17 mouse cellular contexts compared by ENCODE assay signal in the genomic region with DNA sequence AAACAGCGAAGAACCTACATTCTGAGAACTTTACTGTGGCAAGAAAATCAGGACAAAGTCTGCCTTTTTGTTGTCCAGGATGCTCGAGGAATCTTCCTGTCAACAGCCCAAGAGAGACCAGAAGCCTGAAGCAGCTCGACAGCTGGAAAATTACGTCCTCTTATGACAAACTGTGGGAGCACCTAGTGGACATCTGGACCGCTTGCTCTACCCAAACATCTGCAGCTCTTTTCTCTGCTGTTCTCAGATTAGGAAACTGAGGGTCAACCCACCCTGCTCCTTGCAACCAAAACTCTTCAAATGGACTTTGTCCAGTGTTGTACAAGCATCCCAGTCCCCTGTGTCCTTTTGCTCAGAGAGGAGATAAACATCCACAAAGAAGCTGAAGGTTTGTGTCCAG. TPM values are rescaled to one million over a fixed set of nuclear protein-coding genes. Genes with fewer than 3 reads are reported as not detected.
DNase-seq lines count a peak whose midpoint lies in the region; ATAC-seq lines count a peak whose summit lies in the region.
"Had no signal": no experiment of that assay in that cellular context is flagged by ENCODE, and none has a peak within 500 bp of the region (broad histone marks: within the 10 kb centered on the region; RNA-seq: fewer than 3 reads in every experiment).

No protein-coding gene starts in this region.

- H3K36me3 ChIP-seq in intestine, embryonic 16.5 days (ENCODE audit: control insufficient read depth, insufficient read depth, low read length) = no peaks in the 10 kb centered on the region
- H3K36me3 ChIP-seq: embryonic facial prominence, embryonic 13.5 days; limb, embryonic 15.5 days; lung, embryonic 15.5 days; midbrain, embryonic 12.5 days; stomach, embryonic 15.5 days had no signal

- H3K9me3 ChIP-seq in intestine, embryonic 16.5 days (ENCODE audit: control insufficient read depth, low read length) = no peaks in the 10 kb centered on the region
- H3K9me3 ChIP-seq: embryonic facial prominence, embryonic 13.5 days; limb, embryonic 15.5 days; lung, embryonic 15.5 days; midbrain, embryonic 12.5 days; stomach, embryonic 15.5 days had no signal

- DNase-seq in kidney, postnatal 14 days = peak; percentile 36
- no peak for DNase-seq in kidney, postnatal 25 days
- peak; percentile 12 for DNase-seq in embryo, embryonic 11 days
- peak; percentile 4 for DNase-seq in gastrocnemius, postnatal 14 days
- DNase-seq in layer of hippocampus, adult 11-12 months (ENCODE audit: low spot score) = no peak
- no peak for DNase-seq in retina, embryonic 14.5 days (ENCODE audit: low spot score)
- DNase-seq: adrenal gland, postnatal 10 days; cerebellum, adult 9-11 months had no signal

- no peak overlapping the region for H3K4me3 ChIP-seq in intestine, embryonic 16.5 days (ENCODE audit: low read length)
- H3K4me3 ChIP-seq: embryonic facial prominence, embryonic 13.5 days; limb, embryonic 15.5 days; lung, embryonic 15.5 days; midbrain, embryonic 12.5 days; myocyte; stomach, embryonic 15.5 days had no signal

- no peaks in the 10 kb centered on the region for H3K27me3 ChIP-seq in intestine, embryonic 16.5 days (replicated peaks; ENCODE audit: control insufficient read depth, insufficient read depth, low read length)
- H3K27me3 ChIP-seq: embryonic facial prominence, embryonic 13.5 days; limb, embryonic 15.5 days; lung, embryonic 15.5 days; midbrain, embryonic 12.5 days; stomach, embryonic 15.5 days had no signal

- H3K27ac ChIP-seq in intestine, embryonic 16.5 days (ENCODE audit: low read length) = 0 out of 2 replicates have a peak overlapping the region, but pooled peaks have one; percentile 16
- H3K27ac ChIP-seq: embryonic facial prominence, embryonic 13.5 days; limb, embryonic 15.5 days; lung, embryonic 15.5 days; midbrain, embryonic 12.5 days; stomach, embryonic 15.5 days had no signal

- 0 out of 2 replicates have a peak, but pooled peaks have one; percentile 23 for ATAC-seq in intestine, embryonic 16.5 days
- ATAC-seq: inflammation-experienced regulatory T-cells, adult 6 months had no signal

- intact Hi-C loops in gastrocnemius, postnatal 14 days (cut with DNase I; ENCODE audit: low total_unique reads) = no loop called here

- H3K4me1 ChIP-seq in intestine, embryonic 16.5 days (ENCODE audit: control insufficient read depth, insufficient read depth, low read length) = no peaks in the 10 kb centered on the region
- H3K4me1 ChIP-seq: midbrain, embryonic 12.5 days had no signal

- no peak overlapping the region for H3K9ac ChIP-seq in intestine, embryonic 16.5 days (ENCODE audit: low read depth, low read length)
- H3K9ac ChIP-seq: embryonic facial prominence, embryonic 13.5 days; limb, embryonic 15.5 days; lung, embryonic 15.5 days; midbrain, embryonic 12.5 days; stomach, embryonic 15.5 days had no signal

- 47% methylated on average over 5 of the region's 5 CpGs for WGBS in intestine, embryonic 16.5 days

- H3K4me2 ChIP-seq in intestine, embryonic 16.5 days (ENCODE audit: low read depth, low read length) = no peak overlapping the region
- H3K4me2 ChIP-seq: embryonic facial prominence, embryonic 13.5 days; limb, embryonic 15.5 days; lung, embryonic 15.5 days; midbrain, embryonic 12.5 days; stomach, embryonic 15.5 days had no signal

RNA-seq across cellular contexts. Expression of gene Slc24a5, which starts 43.5 kb away (rescaled TPM):
- not detected for total RNA-seq in gastrocnemius, postnatal 14 days (2021)
- 1.2 and 1.3 TPM in 2 replicates for polyA plus RNA-seq in intestine, embryonic 16.5 days (2015; fragmentation: Nextera tagmentation; extraction: Ambion mirVana)
- polyA plus RNA-seq: small intestine, adult 2 months had no signal

Comparison
In these comparisons a context has a peak if more than half of its experiments do, and no peak if none do; other contexts are left out.
1. DNase-seq: peak in kidney, postnatal 14 days (single experiment), embryo, embryonic 11 days (single experiment) and gastrocnemius, postnatal 14 days (single experiment); none in kidney, postnatal 25 days (0 of 2), layer of hippocampus, adult 11-12 months (single experiment) and retina, embryonic 14.5 days (single experiment).